Mouse (Mus musculus) ES-Bruce4 (cell line): ENCODE measurements around the gene Nrl. TPM values are rescaled to one million over a fixed set of nuclear protein-coding genes. Genes with fewer than 3 reads are reported as not detected.

Experiments
- H3K27ac ChIP-seq: 2 replicates; pipeline ENCODE4 v1.5.1; 2012; ENCODE audit warnings: low read length, inconsistent platforms; ENCODE audit not compliant: insufficient read depth
- H3K27me3 ChIP-seq: 2 replicates; pipeline ENCODE4 v1.6.1; 2012; ENCODE audit warnings: mild to moderate bottlenecking, low read length, inconsistent platforms; ENCODE audit not compliant: control insufficient read depth, poor library complexity, insufficient read depth, severe bottlenecking
- H3K36me3 ChIP-seq: 2 replicates; pipeline ENCODE4 v1.6.1; 2012; ENCODE audit warnings: inconsistent platforms, mild to moderate bottlenecking, low read length, moderate library complexity; ENCODE audit not compliant: control insufficient read depth, poor library complexity, insufficient read depth, severe bottlenecking
- H3K4me1 ChIP-seq: one replicate; pipeline ENCODE4 v1.8.1; 2011; ENCODE audit warnings: low read length; ENCODE audit not compliant: control insufficient read depth, insufficient read depth
- H3K4me3 ChIP-seq: 2 replicates; pipeline ENCODE4 v1.5.1; 2011; ENCODE audit warnings: low read depth, mild to moderate bottlenecking, low read length
- H3K9ac ChIP-seq: 2 replicates; pipeline ENCODE4 v1.6.1; 2012; ENCODE audit warnings: low read depth, mild to moderate bottlenecking, inconsistent platforms; ENCODE audit not compliant: poor library complexity, severe bottlenecking
- H3K9me3 ChIP-seq: replicated peaks from 2 replicates; pipeline ENCODE4 v1.6.1; 2012; ENCODE audit warnings: mild to moderate bottlenecking, low read length, inconsistent platforms; ENCODE audit not compliant: control insufficient read depth, poor library complexity, insufficient read depth, severe bottlenecking
- CTCF ChIP-seq: IDR thresholded peaks from one replicate; pipeline ENCODE4 v1.8.1; 2011; ENCODE audit warnings: low read depth, low read length
- EP300 ChIP-seq: IDR thresholded peaks from 2 replicates; pipeline ENCODE4 v1.6.1; 2011; ENCODE audit warnings: low read depth, low read length; ENCODE audit not compliant: insufficient read depth
- POLR2A ChIP-seq: IDR thresholded peaks from one replicate; pipeline ENCODE4 v1.8.1; 2011; ENCODE audit warnings: low read length; ENCODE audit not compliant: insufficient read depth
- polyA plus RNA-seq: library from polyadenylated mRNA; stranded (reverse); fragments of >200 nt; gene quantifications from 2 replicates; pipeline ENCODE4 v1.2.4, GENCODE M21; 2011; ENCODE audit warnings: low read depth; ENCODE audit not compliant: missing spikeins, insufficient read depth, insufficient read length

Gene Nrl
- polyA plus RNA-seq, 1 experiment = not detected

DNA sequence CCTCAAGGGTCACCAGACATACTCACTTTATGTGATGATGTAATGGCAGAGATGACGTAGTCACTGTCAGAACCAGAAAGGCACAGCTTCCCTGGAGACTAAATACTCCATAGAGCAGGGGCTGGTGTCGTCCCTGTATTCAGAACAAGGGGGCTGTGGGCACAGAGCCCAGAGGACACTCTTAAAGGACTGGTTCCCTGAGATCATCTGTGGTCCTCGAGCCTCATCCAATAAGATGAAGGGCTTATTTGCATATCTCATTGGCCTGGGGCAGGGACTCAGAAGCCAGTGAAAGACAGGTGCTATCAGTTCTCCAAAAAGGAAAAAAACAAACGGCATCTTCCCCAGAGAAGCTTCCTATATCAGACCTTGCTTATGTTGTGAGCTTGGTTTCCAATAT lies 719 bp downstream of the Nrl start:
- H3K9ac ChIP-seq = no peak overlapping the region
- H3K27ac ChIP-seq = no peak overlapping the region
- H3K9me3 ChIP-seq = no peaks in the 10 kb centered on the region
- no peaks in the 10 kb centered on the region for H3K36me3 ChIP-seq
- H3K4me3 ChIP-seq = no peak overlapping the region
- H3K27me3 ChIP-seq = no peaks in the 10 kb centered on the region
- TF ChIP-seq CTCF = no peak
- TF ChIP-seq EP300 = no peak
- TF ChIP-seq POLR2A = no peak
- no peaks in the 10 kb centered on the region for H3K4me1 ChIP-seq

- Histone ChIP-seq H3K4me3 (peak overlapping the region; percentile 74), H3K27ac (no peak overlapping the region), H3K9ac (peak overlapping the region; percentile 17), H3K36me3 (no peaks in the 10 kb centered on the region), H3K9me3 (no peaks in the 10 kb centered on the region), H3K27me3 (no peaks in the 10 kb centered on the region), H3K4me1 (no peaks in the 10 kb centered on the region)
- no peak for TF ChIP-seq POLR2A
- peak; percentile 42 for TF ChIP-seq CTCF
Measured at GRCm38 (mm10) chr14:55520451-55521361, 4.1 kb downstream of the Nrl start.

DNA sequence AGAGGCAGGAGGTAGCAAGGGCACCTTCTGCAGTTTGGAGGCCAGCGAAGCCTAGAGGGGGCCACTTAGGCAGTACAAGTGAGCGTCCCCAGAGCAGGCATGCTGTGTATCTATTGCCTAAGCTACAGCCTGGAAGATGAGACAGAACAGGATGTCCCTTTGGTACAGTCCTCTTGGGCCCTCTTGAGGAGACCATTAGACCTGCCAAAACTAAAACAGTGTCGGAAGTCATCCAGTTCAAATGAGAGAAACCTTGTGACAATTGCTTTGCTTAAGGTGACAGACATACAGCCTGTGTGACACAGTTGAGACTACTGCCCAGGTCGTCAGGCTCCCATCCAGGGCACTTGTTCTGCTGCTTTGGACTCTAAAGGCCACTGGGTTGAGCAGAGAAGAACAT lies 5.2 kb downstream of the Nrl start:
- no peaks in the 10 kb centered on the region for H3K36me3 ChIP-seq
- H3K27me3 ChIP-seq = no peaks in the 10 kb centered on the region

GRCm38 (mm10) chr14:55518897-55519296 lies 5.9 kb downstream of the Nrl start:
- Histone ChIP-seq H3K27me3 (no peaks in the 10 kb centered on the region), H3K4me3 (no peak overlapping the region)

More for the DNA sequence above, 5.2 kb downstream of the Nrl start:
- no peak overlapping the region for H3K9ac ChIP-seq
- no peak overlapping the region for H3K4me3 ChIP-seq
- H3K27ac ChIP-seq = no peak overlapping the region
- no peak for TF ChIP-seq CTCF
- H3K9me3 ChIP-seq = no peaks in the 10 kb centered on the region
- no peaks in the 10 kb centered on the region for H3K4me1 ChIP-seq

GRCm38 (mm10) chr14:55515846-55516245 lies 8.9 kb downstream of the Nrl start:
- no peaks in the 10 kb centered on the region for H3K9me3 ChIP-seq
- H3K4me3 ChIP-seq = no peak overlapping the region
- no peak for TF ChIP-seq EP300
- TF ChIP-seq POLR2A = no peak
- no peak for TF ChIP-seq CTCF
- H3K36me3 ChIP-seq = no peaks in the 10 kb centered on the region
- H3K27ac ChIP-seq = no peak overlapping the region
- H3K27me3 ChIP-seq = no peaks in the 10 kb centered on the region
- no peak overlapping the region for H3K9ac ChIP-seq
- peaks cover 2% of the 10 kb centered on the region for H3K4me1 ChIP-seq

More at GRCm38 (mm10) chr14:55518897-55519296, 5.9 kb downstream of the Nrl start:
- Histone ChIP-seq H3K27ac (no peak overlapping the region), H3K9me3 (no peaks in the 10 kb centered on the region), H3K36me3 (no peaks in the 10 kb centered on the region), H3K4me1 (no peaks in the 10 kb centered on the region), H3K9ac (no peak overlapping the region)
- no peak for TF ChIP-seq POLR2A
- no peak for TF ChIP-seq CTCF
- TF ChIP-seq EP300 = no peak

DNA sequence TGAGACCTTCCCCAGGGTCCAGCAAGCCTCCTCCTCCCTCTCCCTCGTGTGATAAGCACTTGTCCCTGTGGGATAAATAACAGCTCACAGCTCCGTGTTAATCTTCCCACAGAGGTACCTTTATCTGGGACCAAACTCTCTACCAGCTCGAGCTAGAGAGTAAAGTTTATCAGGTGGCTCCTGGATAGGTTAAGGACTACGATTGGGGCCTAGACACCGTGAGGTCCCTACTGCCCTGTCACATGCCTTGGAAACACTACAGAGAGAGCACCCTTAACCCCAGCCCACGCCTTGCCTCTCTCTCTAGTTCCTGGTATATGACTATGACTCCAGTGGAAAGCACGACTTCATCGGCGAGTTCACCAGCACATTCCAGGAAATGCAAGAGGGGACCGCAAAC lies 10.9 kb downstream of the Nrl start:
- Histone ChIP-seq H3K4me1 (peaks cover 2% of the 10 kb centered on the region), H3K36me3 (no peaks in the 10 kb centered on the region), H3K27ac (no peak overlapping the region), H3K27me3 (no peaks in the 10 kb centered on the region), H3K9me3 (no peaks in the 10 kb centered on the region), H3K4me3 (no peak overlapping the region), H3K9ac (no peak overlapping the region)
- no peak for TF ChIP-seq POLR2A
- no peak for TF ChIP-seq EP300
- TF ChIP-seq CTCF = no peak
